Mouse (Mus musculus) kidney, postnatal 0 days (tissue): ENCODE results near the gene Zfhx3. TPM values are rescaled to one million over a fixed set of nuclear protein-coding genes. Genes with fewer than 3 reads are reported as not detected.

ENCODE experiments used
- ATAC-seq: fragments of 200-750 bp; cut with Nextera tagmentation; replicated peaks from 2 replicates; pipeline ENCODE4 v1.8.0; 2017; ENCODE audit warnings: low read depth, moderate number of reproducible peaks, moderate TSS enrichment, moderate library complexity; ENCODE audit not compliant: low FRiP score
- DNase-seq: peaks from one replicate; pipeline ENCODE4 v3.0.0-alpha.2; 2016; ENCODE audit warnings: low spot score
- H3K27ac ChIP-seq: fragments of 300-500 bp; sonication (generic); 2 replicates; pipeline ENCODE4 v1.5.1; 2014; ENCODE audit warnings: mild to moderate bottlenecking
- H3K27me3 ChIP-seq: fragments of 300-500 bp; sonication (generic); 2 replicates; pipeline ENCODE4 v1.6.1; 2014; ENCODE audit warnings: low read length, mixed read lengths; ENCODE audit not compliant: insufficient read depth
- H3K36me3 ChIP-seq: fragments of 300-500 bp; sonication (generic); 2 replicates; pipeline ENCODE4 v1.6.1; 2014; ENCODE audit warnings: low read length, mixed read lengths; ENCODE audit not compliant: insufficient read depth
- H3K4me1 ChIP-seq: fragments of 300-500 bp; sonication (generic); replicated peaks from 2 replicates; pipeline ENCODE4 v1.6.1; 2014; ENCODE audit warnings: antibody characterized with exemption, low read length, mixed read lengths; ENCODE audit not compliant: insufficient read depth
- H3K4me2 ChIP-seq: fragments of 300-500 bp; sonication (generic); 2 replicates; pipeline ENCODE4 v1.6.1; 2014; ENCODE audit warnings: mild to moderate bottlenecking, low read length, moderate library complexity, mixed read lengths
- H3K4me3 ChIP-seq: fragments of 300-500 bp; sonication (generic); replicated peaks from 2 replicates; pipeline ENCODE4 v1.5.1; 2014; ENCODE audit warnings: low read depth, low read length
- H3K9ac ChIP-seq: fragments of 300-500 bp; sonication (generic); 2 replicates; pipeline ENCODE4 v1.6.1; 2014; ENCODE audit warnings: low read depth, low read length
- H3K9me3 ChIP-seq: fragments of 300-500 bp; sonication (generic); replicated peaks from 2 replicates; pipeline ENCODE4 v1.6.1; 2016; ENCODE audit warnings: low read length, inconsistent platforms, mixed read lengths
- CTCF ChIP-seq: IDR thresholded peaks from 2 replicates; pipeline ENCODE4 v1.5.1; 2016; ENCODE audit warnings: antibody characterized with exemption, low read depth, mild to moderate bottlenecking, moderate library complexity
- WGBS: fragments of 180-500 bp; shearing (Covaris S2); extraction: QIAGEN DNeasy Blood & Tissue Kit; methylation state at CpG from one replicate; pipeline ENCODE4 v1.1.7; 2014; 5-methylcytosine and 5-hydroxymethylcytosine counted together
- microRNA-seq: library from miRNA; unstranded; fragments of <30 nt; microRNA quantifications from one replicate; pipeline ENCODE4, GENCODE M21; 2016
- polyA plus RNA-seq: library from polyadenylated mRNA; unstranded; fragments of >200 nt; fragmentation: Nextera tagmentation; extraction: Ambion mirVana; gene quantifications from 2 replicates; pipeline ENCODE4 v1.2.1, GENCODE M21; 2015

Gene Zfhx3
- polyA plus RNA-seq, 1 experiment from 2014 or later: 5.0 TPM

DNA sequence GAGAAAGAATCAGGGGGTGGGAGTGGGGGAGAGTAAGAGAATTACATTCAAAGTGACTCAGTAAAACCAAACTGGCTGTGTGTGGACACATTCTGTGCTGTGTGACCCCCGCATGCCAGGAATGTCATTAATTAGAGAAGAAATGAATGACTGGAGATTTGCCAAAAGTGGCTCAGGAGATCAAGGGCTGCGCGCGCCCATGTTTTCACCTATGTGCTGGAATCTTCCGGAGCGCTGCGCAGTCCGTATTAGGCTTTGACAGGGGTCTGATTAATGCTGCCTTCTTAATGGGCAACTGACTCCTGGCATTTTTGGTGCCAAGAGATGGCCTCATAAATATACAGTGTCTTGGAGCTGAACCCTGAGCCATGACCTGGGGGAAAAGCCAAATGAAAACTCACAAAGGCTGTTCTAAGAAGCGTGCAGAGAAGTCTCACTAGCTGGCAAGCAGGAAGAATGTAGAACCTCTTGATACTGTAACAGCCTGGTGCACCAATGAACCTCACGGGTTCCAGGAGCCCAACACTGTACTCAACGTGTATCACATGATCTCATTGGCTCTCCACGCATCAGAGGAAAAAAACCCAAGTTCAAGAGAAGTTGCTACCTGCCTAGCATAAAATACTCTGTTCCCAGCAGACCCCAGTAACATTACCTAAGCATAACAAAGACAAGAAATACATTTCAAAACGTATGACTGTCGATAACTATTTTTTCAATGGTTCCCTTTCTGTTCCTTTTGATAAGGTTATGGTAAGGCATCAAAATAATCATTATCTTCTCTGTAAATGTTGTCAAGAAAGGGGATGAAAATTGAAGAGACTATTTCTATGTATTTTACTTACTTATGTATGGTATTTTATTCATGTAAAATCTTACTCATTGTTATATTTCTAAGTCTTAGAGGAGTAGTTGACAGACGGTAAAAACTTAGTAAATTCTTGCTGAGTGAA, 1057.1 kb downstream of the Zfhx3 start:
- Histone ChIP-seq H3K4me2 (peak overlapping the region; percentile 37), H3K36me3 (no peaks in the 10 kb centered on the region), H3K4me1 (no peaks in the 10 kb centered on the region), H3K27ac (no peak overlapping the region), H3K27me3 (no peaks in the 10 kb centered on the region), H3K4me3 (no peak overlapping the region), H3K9me3 (no peaks in the 10 kb centered on the region), H3K9ac (no peak overlapping the region)
- peak; percentile 42 for DNase-seq
- TF ChIP-seq CTCF: no peak
- 41% methylated on average over 15 of the region's 15 CpGs for WGBS
- no peak; the same call in 1 of the 2 replicates for ATAC-seq

DNA sequence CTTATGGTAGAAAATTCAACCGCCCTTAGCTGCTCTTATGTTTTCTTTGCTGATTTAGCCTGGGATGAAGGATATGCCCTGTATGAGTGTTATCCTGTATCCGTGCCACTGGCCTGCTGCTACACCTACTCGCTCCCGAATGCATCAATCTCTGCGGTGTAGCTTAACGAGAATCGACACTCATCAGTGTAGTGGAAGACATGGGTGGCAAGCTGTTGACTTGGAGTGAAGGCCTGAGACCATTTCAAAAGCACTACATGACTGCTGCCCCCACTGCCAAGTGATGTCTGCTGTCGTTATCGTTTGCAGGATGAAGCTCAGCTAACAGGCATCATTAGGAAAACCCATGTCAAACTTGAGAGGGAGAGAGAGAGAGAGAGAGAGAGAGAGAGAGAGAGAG, 1058.6 kb downstream of the Zfhx3 start:
- Histone ChIP-seq H3K4me1 (no peaks in the 10 kb centered on the region), H3K27me3 (no peaks in the 10 kb centered on the region), H3K36me3 (no peaks in the 10 kb centered on the region), H3K9me3 (no peaks in the 10 kb centered on the region), H3K4me3 (no peak overlapping the region), H3K27ac (no peak overlapping the region), H3K4me2 (no peak overlapping the region), H3K9ac (no peak overlapping the region)
- DNase-seq (no peak), ATAC-seq (no peak)
- TF ChIP-seq CTCF: no peak
- WGBS: 88% methylated on average over 9 of the region's 9 CpGs

DNA sequence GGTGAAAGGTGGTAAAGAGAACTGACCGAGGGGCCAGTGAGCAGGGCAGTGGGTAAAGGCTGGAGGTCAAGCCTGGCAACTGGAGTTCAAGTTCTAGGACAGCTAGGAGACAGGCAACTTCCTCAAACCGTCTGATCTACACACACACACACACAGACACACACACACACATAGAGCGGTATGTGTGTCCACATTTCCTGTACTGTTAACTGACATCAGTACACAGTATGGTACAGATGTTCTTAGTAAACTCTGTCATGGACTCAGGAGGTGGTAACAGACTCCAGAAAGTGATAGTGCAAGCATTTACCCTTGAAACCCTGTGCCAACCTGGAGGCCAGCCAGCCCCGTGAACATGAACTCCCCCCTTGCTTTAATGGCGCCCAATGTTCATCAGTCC, 1059.5 kb downstream of the Zfhx3 start:
- Histone ChIP-seq H3K9me3 (no peaks in the 10 kb centered on the region), H3K27ac (no peak overlapping the region), H3K4me3 (no peak overlapping the region), H3K4me2 (no peak overlapping the region), H3K4me1 (no peaks in the 10 kb centered on the region), H3K27me3 (no peaks in the 10 kb centered on the region), H3K9ac (no peak overlapping the region), H3K36me3 (no peaks in the 10 kb centered on the region)
- ATAC-seq (no peak), DNase-seq (no peak)
- no peak for TF ChIP-seq CTCF
- 83% methylated on average over 5 of the region's 5 CpGs for WGBS

- Histone ChIP-seq H3K9me3 (no peaks in the 10 kb centered on the region), H3K27ac (no peak overlapping the region), H3K4me3 (no peak overlapping the region), H3K4me1 (no peaks in the 10 kb centered on the region), H3K36me3 (no peaks in the 10 kb centered on the region), H3K4me2 (no peak overlapping the region), H3K27me3 (no peaks in the 10 kb centered on the region), H3K9ac (no peak overlapping the region)
- WGBS: 79% methylated on average over 9 of the region's 9 CpGs
- DNase-seq: no peak
- no peak for TF ChIP-seq CTCF
- ATAC-seq: no peak
Observed at GRCm38 (mm10) chr8:109006986-109007385, 1064.5 kb downstream of the Zfhx3 start.

Small RNA genes within 50 kb of the gene (microRNA-seq; reads per million reads assigned to microRNA genes)
- not detected for gene Mir3108
